Mouse (Mus musculus): ENCODE measurements around the gene Cyb5r3.

Gene Cyb5r3

GRCm38 (mm10) chr15:83169772-83170722, 2.3 kb downstream of the Cyb5r3 start:
- DNase-seq (ENCODE audit: low spot score in 2 of 2): peak; percentile 46 to 71

- no peak for DNase-seq (ENCODE audit: low spot score in 2 of 2)
Measured at GRCm38 (mm10) chr15:83168875-83169771, 3.3 kb downstream of the Cyb5r3 start.

GRCm38 (mm10) chr15:83168311-83168710, 4.1 kb downstream of the Cyb5r3 start:
- no peak for DNase-seq (ENCODE audit: low spot score in 2 of 2)

GRCm38 (mm10) chr15:83167550-83168065, 4.8 kb downstream of the Cyb5r3 start:
- DNase-seq (ENCODE audit: low spot score in 2 of 2): no peak

- DNase-seq (ENCODE audit: low spot score in 2 of 2): no peak
Measured at GRCm38 (mm10) chr15:83167126-83167525, 5.3 kb downstream of the Cyb5r3 start.

GRCm38 (mm10) chr15:83166642-83167041, 5.8 kb downstream of the Cyb5r3 start:
- DNase-seq (ENCODE audit: low spot score in 2 of 2): no peak

GRCm38 (mm10) chr15:83165526-83166315, 6.7 kb downstream of the Cyb5r3 start:
- no peak for DNase-seq (ENCODE audit: low spot score in 2 of 2)

GRCm38 (mm10) chr15:83164971-83165471, 7.4 kb downstream of the Cyb5r3 start:
- DNase-seq (ENCODE audit: low spot score in 2 of 2): no peak

GRCm38 (mm10) chr15:83162818-83163485, 9.4 kb downstream of the Cyb5r3 start:
- no peak for DNase-seq (ENCODE audit: low spot score in 2 of 2)

GRCm38 (mm10) chr15:83162001-83162400, 10.4 kb downstream of the Cyb5r3 start:
- DNase-seq (ENCODE audit: low spot score in 2 of 2): no peak

GRCm38 (mm10) chr15:83161062-83161748, 11.2 kb downstream of the Cyb5r3 start:
- no peak for DNase-seq (ENCODE audit: low spot score in 2 of 2)

- DNase-seq (ENCODE audit: low spot score in 2 of 2): no peak
Measured at GRCm38 (mm10) chr15:83160561-83160960, 11.8 kb downstream of the Cyb5r3 start.

- no peak for DNase-seq (ENCODE audit: low spot score in 2 of 2)
Measured at GRCm38 (mm10) chr15:83159823-83160222, 12.6 kb downstream of the Cyb5r3 start.

GRCm38 (mm10) chr15:83158587-83159160, 13.7 kb downstream of the Cyb5r3 start:
- DNase-seq (ENCODE audit: low spot score in 2 of 2): no peak

GRCm38 (mm10) chr15:83157667-83158064, 14.7 kb downstream of the Cyb5r3 start:
- DNase-seq (ENCODE audit: low spot score in 2 of 2): no peak

- DNase-seq (ENCODE audit: low spot score in 2 of 2): peak in 1 of 2 experiments; percentile 37
Measured at GRCm38 (mm10) chr15:83156929-83157666, 15.3 kb downstream of the Cyb5r3 start.

GRCm38 (mm10) chr15:83155672-83156419, 16.5 kb downstream of the Cyb5r3 start:
- DNase-seq (ENCODE audit: low spot score in 2 of 2): no peak

GRCm38 (mm10) chr15:83154309-83154708, 18.1 kb downstream of the Cyb5r3 start:
- DNase-seq (ENCODE audit: low spot score in 2 of 2): no peak

Measured in spleen, postnatal 36 days (tissue).